Mouse (Mus musculus) hindbrain, postnatal 0 days (tissue): ENCODE results near the gene Clasrp. TPM values are rescaled to one million over a fixed set of nuclear protein-coding genes. Genes with fewer than 3 reads are reported as not detected.

ENCODE experiments used
- ATAC-seq: fragments of 200-750 bp; cut with Nextera tagmentation; 2 replicates; pipeline ENCODE4 v1.8.0; 2017; ENCODE audit warnings: mild to moderate bottlenecking, moderate TSS enrichment, moderate library complexity
- DNase-seq: peaks from one replicate; pipeline ENCODE4 v3.0.0-alpha.2; 2015; ENCODE audit warnings: low spot score
- H3K27ac ChIP-seq: fragments of 300-500 bp; sonication (generic); 2 replicates; pipeline ENCODE4 v1.5.1; 2014; ENCODE audit warnings: mild to moderate bottlenecking
- H3K27me3 ChIP-seq: fragments of 300-500 bp; sonication (generic); 2 replicates; pipeline ENCODE4 v1.6.1; 2014; ENCODE audit warnings: low read length, mixed read lengths; ENCODE audit not compliant: insufficient read depth
- H3K36me3 ChIP-seq: fragments of 300-500 bp; sonication (generic); 2 replicates; pipeline ENCODE4 v1.6.1; 2014; ENCODE audit warnings: low read length, mixed read lengths; ENCODE audit not compliant: insufficient read depth
- H3K4me1 ChIP-seq: fragments of 300-500 bp; sonication (generic); 2 replicates; pipeline ENCODE4 v1.6.1; 2014; ENCODE audit warnings: antibody characterized with exemption, low read length, mixed read lengths; ENCODE audit not compliant: insufficient read depth
- H3K4me2 ChIP-seq: fragments of 300-500 bp; sonication (generic); 2 replicates; pipeline ENCODE4 v1.6.1; 2014; ENCODE audit warnings: low read depth, mild to moderate bottlenecking, low read length, moderate library complexity, mixed read lengths
- H3K4me3 ChIP-seq: fragments of 300-500 bp; sonication (generic); 2 replicates; pipeline ENCODE4 v1.5.1; 2014; ENCODE audit warnings: low read length
- H3K9ac ChIP-seq: fragments of 300-500 bp; sonication (generic); replicated peaks from 2 replicates; pipeline ENCODE4 v1.6.1; 2014; ENCODE audit warnings: mild to moderate bottlenecking, low read length, moderate library complexity, mixed read lengths
- H3K9me3 ChIP-seq: fragments of 300-500 bp; sonication (generic); 2 replicates; pipeline ENCODE4 v1.6.1; 2016; ENCODE audit warnings: low read length, mixed read lengths
- CTCF ChIP-seq: IDR thresholded peaks from 2 replicates; pipeline ENCODE4 v1.5.1; 2016; ENCODE audit warnings: antibody characterized with exemption, control low read depth, low read depth
- WGBS: fragments of 180-500 bp; shearing (Covaris S2); extraction: QIAGEN DNeasy Blood & Tissue Kit; methylation state at CpG from one replicate; pipeline ENCODE4 v1.1.7; 2014; 5-methylcytosine and 5-hydroxymethylcytosine counted together
- polyA plus RNA-seq: library from polyadenylated mRNA; unstranded; fragments of >200 nt; fragmentation: Nextera tagmentation; extraction: Ambion mirVana; gene quantifications from 2 replicates; pipeline ENCODE4 v1.2.1, GENCODE M21; 2015
- total RNA-seq: library from RNA; depleted of rRNA; stranded (reverse); fragments of >200 nt; gene quantifications from 2 replicates; pipeline ENCODE4 v1.2.3, GENCODE M21; 2014; rRNA removed

Gene Clasrp
- total and polyA plus RNA-seq, 2 experiments from 2014 or later, result 70.3 to 90.9 TPM

GRCm38 (mm10) chr7:19540771-19541566 lies 63.3 kb downstream of the Clasrp start:
- Histone ChIP-seq H3K4me3 (no peak overlapping the region), H3K4me2 (no peak overlapping the region), H3K27me3 (no peaks in the 10 kb centered on the region), H3K9ac (no peak overlapping the region), H3K9me3 (no peaks in the 10 kb centered on the region), H3K36me3 (no peaks in the 10 kb centered on the region), H3K27ac (no peak overlapping the region), H3K4me1 (peaks cover 19% of the 10 kb centered on the region)
- no peak for ATAC-seq
- TF ChIP-seq CTCF, result no peak
- WGBS, result 62% methylated on average over 2 of the region's 2 CpGs
- no peak for DNase-seq

DNA sequence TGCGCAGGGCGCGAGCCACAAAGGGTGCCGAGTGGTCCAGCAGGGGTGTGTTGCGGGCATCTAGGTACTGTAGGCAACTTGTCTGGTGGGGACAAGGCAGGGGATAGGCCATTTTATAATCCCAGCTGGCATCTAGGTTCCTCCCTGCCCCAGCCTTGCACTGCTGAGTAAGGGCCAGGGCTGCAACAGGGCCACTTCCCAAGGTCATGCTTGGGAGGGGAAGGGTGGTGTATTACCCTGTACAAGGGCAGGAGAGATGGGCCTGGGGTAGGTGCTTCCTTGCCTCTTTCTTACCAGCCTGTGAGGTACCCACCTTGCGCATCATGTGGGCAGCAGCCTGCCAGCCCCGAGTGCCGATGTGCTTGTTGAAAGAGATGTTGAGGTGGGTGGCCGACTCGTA lies 69.6 kb downstream of the Clasrp start:
- Histone ChIP-seq H3K9ac (no peak overlapping the region), H3K4me3 (no peak overlapping the region), H3K9me3 (no peaks in the 10 kb centered on the region), H3K27ac (no peak overlapping the region), H3K4me2 (no peak overlapping the region), H3K36me3 (peaks cover 42% of the 10 kb centered on the region), H3K4me1 (no peaks in the 10 kb centered on the region), H3K27me3 (no peaks in the 10 kb centered on the region)
- TF ChIP-seq CTCF, result no peak
- WGBS, result 95% methylated on average over 10 of the region's 10 CpGs
- ATAC-seq (no peak), DNase-seq (no peak)

DNA sequence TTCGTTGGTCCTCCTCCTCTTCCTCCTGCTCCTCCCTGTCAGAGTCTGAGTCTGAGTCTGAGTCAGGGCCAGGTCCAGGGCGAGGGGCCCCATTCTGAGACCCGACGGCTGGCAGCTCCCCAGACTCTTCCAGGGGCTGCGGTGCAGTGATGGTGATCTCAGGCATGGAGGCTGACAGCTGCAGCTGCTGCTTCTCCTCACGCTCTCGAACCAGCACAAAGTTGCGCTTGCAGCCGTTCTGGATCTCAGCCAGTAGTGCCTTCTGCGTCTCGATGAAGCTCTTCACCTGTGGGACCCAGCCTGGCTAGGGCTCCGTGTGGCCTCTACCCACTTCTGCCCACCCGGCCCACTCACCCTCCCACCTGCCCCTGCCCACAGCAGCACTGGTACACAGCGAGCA lies 72.0 kb downstream of the Clasrp start:
- no peak for TF ChIP-seq CTCF
- ATAC-seq (no peak), DNase-seq (no peak)
- no peaks in the 10 kb centered on the region for H3K4me1 ChIP-seq
- peaks cover 45% of the 10 kb centered on the region for H3K36me3 ChIP-seq
- no peaks in the 10 kb centered on the region for H3K9me3 ChIP-seq
- no peaks in the 10 kb centered on the region for H3K27me3 ChIP-seq
- H3K27ac ChIP-seq, result no peak overlapping the region
- WGBS, result 67% methylated on average over 14 of the region's 14 CpGs
- H3K4me3 ChIP-seq, result no peak overlapping the region
- H3K4me2 ChIP-seq, result no peak overlapping the region
- H3K9ac ChIP-seq, result no peak overlapping the region

- no peaks in the 10 kb centered on the region for H3K27me3 ChIP-seq
- no peaks in the 10 kb centered on the region for H3K9me3 ChIP-seq
- no peak overlapping the region for H3K4me2 ChIP-seq
- H3K4me1 ChIP-seq, result no peaks in the 10 kb centered on the region
- H3K27ac ChIP-seq, result no peak overlapping the region
- DNase-seq (no peak), ATAC-seq (0 out of 2 replicates have a peak, but pooled peaks have one; percentile 1)
- peak; percentile 24; the same call in 1 of the 2 replicates for TF ChIP-seq CTCF
- H3K9ac ChIP-seq, result no peak overlapping the region
- WGBS, result 69% methylated on average over 10 of the region's 10 CpGs
- H3K36me3 ChIP-seq, result peaks cover 45% of the 10 kb centered on the region
- H3K4me3 ChIP-seq, result no peak overlapping the region
Observed at GRCm38 (mm10) chr7:19531077-19531476, 73.2 kb downstream of the Clasrp start.

Other genes starting within 250 kb of the Clasrp start
- gene Cd3eap, start 245.0 kb downstream of the Clasrp start, total RNA-seq, result 11.1 and 12.4 TPM in 2 replicates
- 17.9 and 19.3 TPM in 2 replicates for gene Cd3eap, start 245.0 kb downstream of the Clasrp start, polyA plus RNA-seq
- gene Ppp1r13l, start 244.7 kb downstream of the Clasrp start, total RNA-seq, result 0.68 and 1.0 TPM in 2 replicates
- gene Ppp1r13l, start 244.7 kb downstream of the Clasrp start, polyA plus RNA-seq, result 1.0 and 1.2 TPM in 2 replicates
- 57.3 and 65.1 TPM in 2 replicates for gene Ercc2, start 222.5 kb downstream of the Clasrp start, total RNA-seq
- 18.6 and 19.9 TPM in 2 replicates for gene Ercc2, start 222.5 kb downstream of the Clasrp start, polyA plus RNA-seq
- 2.3 and 2.9 TPM in 2 replicates for gene Klc3, start 200.4 kb downstream of the Clasrp start, total RNA-seq
- 1.7 and 2.7 TPM in 2 replicates for gene Klc3, start 200.4 kb downstream of the Clasrp start, polyA plus RNA-seq
- 3.9 and 27.4 TPM in 2 replicates for gene Ckm, start 199.7 kb downstream of the Clasrp start, total RNA-seq
- gene Ckm, start 199.7 kb downstream of the Clasrp start, polyA plus RNA-seq, result 0.14 and 0.30 TPM in 2 replicates
- gene Mark4, start 145.7 kb downstream of the Clasrp start, total RNA-seq, result 60.3 and 60.5 TPM in 2 replicates
- gene Mark4, start 145.7 kb downstream of the Clasrp start, polyA plus RNA-seq, result 16.2 and 18.1 TPM in 2 replicates
- 0.61 and 1.3 TPM in 2 replicates for gene Exoc3l2, start 141.2 kb downstream of the Clasrp start, total RNA-seq
- 2.0 and 2.3 TPM in 2 replicates for gene Exoc3l2, start 141.2 kb downstream of the Clasrp start, polyA plus RNA-seq
- gene Bloc1s3, start 96.1 kb downstream of the Clasrp start, total RNA-seq, result 18.8 and 22.4 TPM in 2 replicates
- 3.8 and 4.3 TPM in 2 replicates for gene Bloc1s3, start 96.1 kb downstream of the Clasrp start, polyA plus RNA-seq
- gene Trappc6a, start 96.1 kb downstream of the Clasrp start, total RNA-seq, result 26.4 and 46.5 TPM in 2 replicates
- 42.8 and 44.3 TPM in 2 replicates for gene Trappc6a, start 96.1 kb downstream of the Clasrp start, polyA plus RNA-seq
- 1.9 and 4.4 TPM in 2 replicates for gene Nkpd1, start 86.6 kb downstream of the Clasrp start, total RNA-seq
- gene Nkpd1, start 86.6 kb downstream of the Clasrp start, polyA plus RNA-seq, result 1.3 TPM in 2 replicates
- gene Ppp1r37, start 41.4 kb downstream of the Clasrp start, total RNA-seq, result 125 and 128 TPM in 2 replicates
- 27.0 and 27.7 TPM in 2 replicates for gene Ppp1r37, start 41.4 kb downstream of the Clasrp start, polyA plus RNA-seq
- 0.25 TPM in 1 of 2 replicates, not detected in the other for gene Zfp296, start 27.2 kb downstream of the Clasrp start, total RNA-seq
- gene Zfp296, start 27.2 kb downstream of the Clasrp start, polyA plus RNA-seq, result not detected in 2 replicates
- 60.0 and 61.7 TPM in 2 replicates for gene Gemin7, start 26.9 kb downstream of the Clasrp start, total RNA-seq
- gene Gemin7, start 26.9 kb downstream of the Clasrp start, polyA plus RNA-seq, result 153 and 162 TPM in 2 replicates
- 9.2 and 10.2 TPM in 2 replicates for gene Relb, start 25.0 kb upstream of the Clasrp start, total RNA-seq
- 6.5 and 6.9 TPM in 2 replicates for gene Relb, start 25.0 kb upstream of the Clasrp start, polyA plus RNA-seq
- gene Clptm1, start 60.5 kb upstream of the Clasrp start, total RNA-seq, result 178 and 187 TPM in 2 replicates
- 135 and 142 TPM in 2 replicates for gene Clptm1, start 60.5 kb upstream of the Clasrp start, polyA plus RNA-seq
- gene Apoc2, start 73.5 kb upstream of the Clasrp start, total RNA-seq, result not detected in 2 replicates
- 0.38 TPM in 1 of 2 replicates, not detected in the other for gene Apoc2, start 73.5 kb upstream of the Clasrp start, polyA plus RNA-seq
- not detected in 2 replicates for gene Gm44805, start 76.9 kb upstream of the Clasrp start, total RNA-seq
- gene Gm44805, start 76.9 kb upstream of the Clasrp start, polyA plus RNA-seq, result not detected in 2 replicates
- not detected in 2 replicates for gene Apoc4, start 77.0 kb upstream of the Clasrp start, total RNA-seq
- not detected in 2 replicates for gene Apoc4, start 77.0 kb upstream of the Clasrp start, polyA plus RNA-seq
- gene Apoc1, start 88.2 kb upstream of the Clasrp start, total RNA-seq, result 1.5 and 2.3 TPM in 2 replicates
- 13.9 and 14.2 TPM in 2 replicates for gene Apoc1, start 88.2 kb upstream of the Clasrp start, polyA plus RNA-seq
- 2,123 and 2,525 TPM in 2 replicates for gene Apoe, start 94.7 kb upstream of the Clasrp start, total RNA-seq
- 3,307 and 3,685 TPM in 2 replicates for gene Apoe, start 94.7 kb upstream of the Clasrp start, polyA plus RNA-seq
- 147 and 151 TPM in 2 replicates for gene Tomm40, start 111.0 kb upstream of the Clasrp start, total RNA-seq
- 172 and 173 TPM in 2 replicates for gene Tomm40, start 111.0 kb upstream of the Clasrp start, polyA plus RNA-seq
- gene Nectin2, start 146.0 kb upstream of the Clasrp start, total RNA-seq, result 68.9 and 76.5 TPM in 2 replicates
- 55.6 and 57.5 TPM in 2 replicates for gene Nectin2, start 146.0 kb upstream of the Clasrp start, polyA plus RNA-seq
- 43.2 and 50.7 TPM in 2 replicates for gene Bcam, start 166.5 kb upstream of the Clasrp start, total RNA-seq
- gene Bcam, start 166.5 kb upstream of the Clasrp start, polyA plus RNA-seq, result 29.0 and 30.7 TPM in 2 replicates
- not detected in 2 replicates for gene Cblc, start 192.3 kb upstream of the Clasrp start, total RNA-seq
- 0.46 and 0.55 TPM in 2 replicates for gene Cblc, start 192.3 kb upstream of the Clasrp start, polyA plus RNA-seq
- 0.40 and 0.89 TPM in 2 replicates for gene Bcl3, start 218.3 kb upstream of the Clasrp start, total RNA-seq
- gene Bcl3, start 218.3 kb upstream of the Clasrp start, polyA plus RNA-seq, result 0.66 and 1.1 TPM in 2 replicates
- 41.5 and 53.7 TPM in 2 replicates for gene Gm19345, start 247.5 kb upstream of the Clasrp start, total RNA-seq
- gene Gm19345, start 247.5 kb upstream of the Clasrp start, polyA plus RNA-seq, result 14.6 and 16.1 TPM in 2 replicates